ENCODE assay signal across 8 mouse cellular contexts in genomic region chr11:59759178-59759577, GRCm38 (mm10). TPM values are rescaled to one million over a fixed set of nuclear protein-coding genes. Genes with fewer than 3 reads are reported as not detected.
DNase-seq lines count a peak whose midpoint lies in the region; ATAC-seq and TF ChIP-seq lines count a peak whose summit lies in the region.

No protein-coding gene starts in this region.

- H3K36me3 ChIP-seq in myocyte (ENCODE audit: control insufficient read depth, insufficient read depth): peaks cover 68% of the 10 kb centered on the region
- H3K36me3 ChIP-seq in forebrain, embryonic 12.5 days (replicated peaks): peaks cover 89% of the 10 kb centered on the region

- WGBS in forebrain, embryonic 12.5 days: 94% methylated on average over 4 of the region's 4 CpGs

- no peaks in the 10 kb centered on the region for H3K79me2 ChIP-seq in myocyte (ENCODE audit: control insufficient read depth, insufficient read depth)

- no peak overlapping the region for H3K9ac ChIP-seq in forebrain, embryonic 12.5 days

- H3ac ChIP-seq in myocyte (ENCODE audit: control insufficient read depth, insufficient read length): no peak overlapping the region

- H3K4me3 ChIP-seq in myocyte: no peak overlapping the region
- no peak overlapping the region for H3K4me3 ChIP-seq in forebrain, embryonic 12.5 days (replicated peaks)

- ATAC-seq in forebrain, embryonic 12.5 days (ENCODE audit: low FRiP score): no peak
- ATAC-seq in erythroid progenitor cell, adult 5-6 weeks (replicated peaks; ENCODE audit: low FRiP score, poor library complexity, severe bottlenecking): no peak

- peak overlapping the region; percentile 6 for H3K4me2 ChIP-seq in myocyte (ENCODE audit: low read depth)
- no peak overlapping the region for H3K4me2 ChIP-seq in forebrain, embryonic 12.5 days

- H3K27me3 ChIP-seq in myocyte (ENCODE audit: control insufficient read depth, insufficient read depth, insufficient read length): no peaks in the 10 kb centered on the region
- H3K27me3 ChIP-seq in forebrain, embryonic 12.5 days: no peaks in the 10 kb centered on the region

- TF ChIP-seq POLR2A in myocyte (IDR thresholded peaks at IDR 0.05; ENCODE audit: insufficient read length, low read depth): no peak

- H3K9me3 ChIP-seq in forebrain, embryonic 12.5 days: no peaks in the 10 kb centered on the region

- DNase-seq in retina, adult 2 months (ENCODE audit: low read depth, low spot score): peak; percentile 40
- DNase-seq in retina, embryonic 14.5 days (ENCODE audit: low spot score): no peak
- peak; percentile 96 for DNase-seq in cerebellum, adult 11-12 months
- peak; percentile 74 to 81 for DNase-seq in heart, adult 18-20 months
- DNase-seq in layer of hippocampus, adult 18-20 months (ENCODE audit: low spot score in 2 of 2): peak; percentile 51 to 63

- H3K4me1 ChIP-seq in forebrain, embryonic 12.5 days: no peaks in the 10 kb centered on the region

- H3K27ac ChIP-seq in forebrain, embryonic 12.5 days: no peak overlapping the region

TF ChIP-seq in myocyte, 11 proteins besides CTCF, POLR2A, EP300 and RAD21:
- TF ChIP-seq POLR2AphosphoS2 (IDR thresholded peaks at IDR 0.05; ENCODE audit: insufficient read length, low read depth): peak; percentile 31
- TF ChIP-seq E2F4 (IDR thresholded peaks at IDR 0.05; ENCODE audit: insufficient read depth): no peak
TF ChIP-seq in myocyte: peak in this region for 1.

RNA-seq across cellular contexts. Expression of gene Pld6, which starts 28.3 kb away (rescaled TPM):
- under 1 TPM; 0.46 to 0.50 TPM for total RNA-seq in heart, adult 18-20 months (2021)
- under 1 TPM; 0.35 to 0.61 TPM for total RNA-seq in layer of hippocampus, adult 18-20 months (2021)
- polyA plus RNA-seq in myocyte (2012; fragmentation: generic; extraction: Trizol): 0.02 TPM
- 2.3 TPM in 2 replicates for polyA plus RNA-seq in forebrain, embryonic 12.5 days (2016; fragmentation: Nextera tagmentation; extraction: Ambion mirVana)
- not detected in 2 replicates for total RNA-seq in erythroid progenitor cell, adult 5-6 weeks (2015; ENCODE audit: low replicate concordance)
- total RNA-seq in erythroid progenitor cell, adult 5-6 weeks (2017; ENCODE audit: low replicate concordance): not detected in 2 replicates

RNA-seq across cellular contexts. Expression of gene Flcn, which starts 50.6 kb away (rescaled TPM):
- 10 to 100 TPM; 43.5 to 49.5 TPM for total RNA-seq in heart, adult 18-20 months (2021)
- 10 to 100 TPM; 51.5 to 51.8 TPM for total RNA-seq in layer of hippocampus, adult 18-20 months (2021)
- polyA plus RNA-seq in myocyte (2012; fragmentation: generic; extraction: Trizol): 43.9 TPM
- polyA plus RNA-seq in forebrain, embryonic 12.5 days (2016; fragmentation: Nextera tagmentation; extraction: Ambion mirVana): 33.3 and 36.1 TPM in 2 replicates
- 2.1 and 5.0 TPM in 2 replicates for total RNA-seq in erythroid progenitor cell, adult 5-6 weeks (2015; ENCODE audit: low replicate concordance)
- 2.3 and 5.4 TPM in 2 replicates for total RNA-seq in erythroid progenitor cell, adult 5-6 weeks (2017; ENCODE audit: low replicate concordance)

Comparison
In these comparisons a context has a peak if more than half of its experiments do, and no peak if none do; other contexts are left out.
1. RNA of gene Flcn, which starts 50.6 kb away (total RNA-seq): 51.5 to 51.8 TPM in layer of hippocampus, adult 18-20 months and 43.5 to 49.5 TPM in heart, adult 18-20 months; 2.1 to 5.4 TPM in erythroid progenitor cell, adult 5-6 weeks; every median in the first group is over 4 times any median in the second.